In the genomic region with DNA sequence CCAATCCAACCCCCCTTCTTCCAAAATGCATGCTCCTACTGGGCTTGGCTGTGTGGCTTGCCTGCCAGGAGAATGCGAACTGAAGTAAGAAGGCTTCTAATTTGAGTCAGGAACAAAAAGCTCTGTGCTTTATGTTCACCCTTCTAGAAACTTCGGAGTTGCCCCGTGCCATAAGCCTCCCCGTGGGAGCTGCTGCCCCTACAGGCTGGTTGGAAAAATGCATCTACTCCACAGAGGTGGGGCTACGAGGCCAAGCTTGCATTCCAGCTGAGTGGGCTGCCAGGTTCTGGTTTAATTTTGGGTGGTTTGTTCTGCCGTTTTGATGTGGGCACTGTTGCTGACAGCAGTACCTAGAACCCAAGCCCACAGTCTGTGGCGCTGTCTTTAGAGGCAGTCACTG, we compare ENCODE assay signal across 9 mouse cellular contexts. TPM values are rescaled to one million over a fixed set of nuclear protein-coding genes. Genes with fewer than 3 reads are reported as not detected.
DNase-seq lines count a peak whose midpoint lies in the region; ATAC-seq and TF ChIP-seq lines count a peak whose summit lies in the region.
"Had no signal": no experiment of that assay in that cellular context is flagged by ENCODE, and none has a peak within 500 bp of the region (broad histone marks: within the 10 kb centered on the region; RNA-seq: fewer than 3 reads in every experiment).

No protein-coding gene starts in this region.

- H3K36me3 ChIP-seq in liver, embryonic 14.5 days (replicated peaks; ENCODE audit: control insufficient read depth, insufficient read depth, low read depth), result no peaks in the 10 kb centered on the region
- no peaks in the 10 kb centered on the region for H3K36me3 ChIP-seq in liver, embryonic 12.5 days
- H3K36me3 ChIP-seq: liver, embryonic 13.5 days had no signal

- H3K4me1 ChIP-seq in liver, embryonic 14.5 days (replicated peaks; ENCODE audit: control insufficient read depth in 2 of 2, insufficient read depth in 2 of 2, low read length in 1 of 2), result no peaks in the 10 kb centered on the region
- H3K4me1 ChIP-seq in liver, embryonic 12.5 days, result no peaks in the 10 kb centered on the region
- H3K4me1 ChIP-seq: liver, embryonic 13.5 days had no signal

- H3K9ac ChIP-seq in liver, embryonic 14.5 days (replicated peaks), result no peak overlapping the region
- H3K9ac ChIP-seq in liver, embryonic 12.5 days, result no peak overlapping the region
- H3K9ac ChIP-seq: liver, embryonic 13.5 days had no signal

- TF ChIP-seq EP300 in liver, embryonic 14.5 days (IDR thresholded peaks at IDR 0.05; ENCODE audit: low read depth), result no peak

- peak; percentile 22 for DNase-seq in cerebellum, adult 8-10 months
- DNase-seq in cerebellum, adult 9-11 months, result no peak
- no peak for DNase-seq in liver, embryonic 14.5 days (ENCODE audit: low read depth in 3 of 3, low spot score in 3 of 3)
- peak; percentile 33 for DNase-seq in adrenal gland, postnatal 25 days
- peak; percentile 25 to 43 for DNase-seq in gastrocnemius, postnatal 36 days
- peak; percentile 35 for DNase-seq in mesoderm, embryonic 11.5 days (ENCODE audit: low read depth, low spot score)
- no peak for DNase-seq in neural tube, embryonic 10.5 days (ENCODE audit: extremely low spot score, low spot score)
- DNase-seq: liver, embryonic 13.5 days had no signal

- peak; percentile 68 for TF ChIP-seq CTCF in liver, embryonic 14.5 days (IDR thresholded peaks at IDR 0.05; ENCODE audit: low read depth)

- 29% methylated on average over 7 of the region's 7 CpGs for WGBS in liver, embryonic 14.5 days (ENCODE audit: insufficient replicate concordance)
- WGBS in liver, embryonic 12.5 days (ENCODE audit: insufficient replicate concordance), result 35% methylated on average over 7 of the region's 7 CpGs

- intact Hi-C loops in gastrocnemius, postnatal 36 days (cut with DNase I), result loop anchor here (5.0 kb wide), 2 partner anchors 85 to 145 kb away; no protein-coding TSS in a partner anchor

- ATAC-seq in liver, embryonic 14.5 days (ENCODE audit: insufficient read depth), result no peak
- ATAC-seq in liver, embryonic 12.5 days, result no peak

- no peak overlapping the region for H3K4me2 ChIP-seq in liver, embryonic 14.5 days (ENCODE audit: low read depth)
- H3K4me2 ChIP-seq in liver, embryonic 12.5 days, result no peak overlapping the region
- H3K4me2 ChIP-seq: liver, embryonic 13.5 days had no signal

- H3K27ac ChIP-seq in liver, embryonic 14.5 days, result no peak overlapping the region
- no peak overlapping the region for H3K27ac ChIP-seq in liver, embryonic 12.5 days
- H3K27ac ChIP-seq: liver, embryonic 13.5 days had no signal

- H3K27me3 ChIP-seq in liver, embryonic 14.5 days (ENCODE audit: control insufficient read depth, insufficient read depth, low read length), result no peaks in the 10 kb centered on the region
- H3K27me3 ChIP-seq in liver, embryonic 12.5 days (replicated peaks), result no peaks in the 10 kb centered on the region
- H3K27me3 ChIP-seq: liver, embryonic 13.5 days had no signal

- H3K4me3 ChIP-seq in liver, embryonic 14.5 days (ENCODE audit: insufficient read depth in 1 of 2, low read depth in 2 of 2, low read length in 2 of 2), result no peak overlapping the region
- no peak overlapping the region for H3K4me3 ChIP-seq in liver, embryonic 12.5 days
- H3K4me3 ChIP-seq: liver, embryonic 13.5 days had no signal

- H3K9me3 ChIP-seq in liver, embryonic 14.5 days (ENCODE audit: control insufficient read depth, low read length), result no peaks in the 10 kb centered on the region
- H3K9me3 ChIP-seq in liver, embryonic 12.5 days (replicated peaks), result no peaks in the 10 kb centered on the region
- H3K9me3 ChIP-seq: liver, embryonic 13.5 days had no signal

RNA-seq across cellular contexts. Expression of a gene that starts 14.9 kb away (rescaled TPM):
- polyA plus RNA-seq in liver, embryonic 14.5 days (2012; rRNA removed), result 0.88 and 1.1 TPM in 2 replicates
- 0.73 and 0.83 TPM in 2 replicates for polyA plus RNA-seq in liver, embryonic 14.5 days (2014; fragmentation: Nextera tagmentation; extraction: Ambion mirVana)
- polyA plus RNA-seq in liver, embryonic 12.5 days (2016; fragmentation: Nextera tagmentation; extraction: Ambion mirVana), result 4.2 and 4.4 TPM in 2 replicates
- 5.0 and 6.6 TPM in 2 replicates for total RNA-seq in adrenal gland, postnatal 25 days (2021)
- total RNA-seq in gastrocnemius, postnatal 36 days (2021), result 10 to 100 TPM; 10.4 to 12.4 TPM

Comparison
In these comparisons a context has a peak if more than half of its experiments do, and no peak if none do; other contexts are left out.
1. DNase-seq: peak in cerebellum, adult 8-10 months (single experiment), adrenal gland, postnatal 25 days (single experiment), gastrocnemius, postnatal 36 days (2 of 2) and mesoderm, embryonic 11.5 days (single experiment); none in cerebellum, adult 9-11 months (single experiment), liver, embryonic 14.5 days (0 of 3) and neural tube, embryonic 10.5 days (single experiment).